Mouse (Mus musculus): ENCODE measurements around the gene Sowaha.

- TF ChIP-seq EP300 (IDR thresholded peaks at IDR 0.05; ENCODE audit: low read depth) (no peak), CTCF (IDR thresholded peaks at IDR 0.05; ENCODE audit: low read depth) (no peak)
Observed at GRCm38 (mm10) chr11:53479171-53479782, 797 bp downstream of the Sowaha start.

All from heart, postnatal 0 days (tissue).